Mouse (Mus musculus) MEL (cell line): ENCODE results near the gene Cntn6.

Experiments
- CTCF ChIP-seq, 3 experiments: IDR thresholded peaks in 2 of 3; conservative IDR thresholded peaks in 1 of 3; 2 replicates each; pipeline ENCODE4 v1.5.1; 2011 to 2012; ENCODE audit warnings: low read length in 3 of 3, low read depth in 2 of 3, mild to moderate bottlenecking in 2 of 3, improper control_type of control experiment in 1 of 3, inconsistent platforms in 1 of 3, mixed read lengths in 1 of 3, moderate library complexity in 1 of 3; ENCODE audit not compliant: control insufficient read depth in 1 of 3, insufficient read depth in 1 of 3, poor library complexity in 1 of 3, severe bottlenecking in 1 of 3
- E2F4 ChIP-seq: IDR thresholded peaks from 2 replicates; pipeline ENCODE4 v1.6.1; 2011; ENCODE audit warnings: low read depth, low read length, improper control_type of control experiment, borderline replicate concordance
- NELFE ChIP-seq: IDR thresholded peaks from 2 replicates; pipeline ENCODE4 v1.6.1; 2011; ENCODE audit warnings: low read depth, low read length, improper control_type of control experiment
- POLR2AphosphoS2 ChIP-seq: IDR thresholded peaks from 2 replicates; pipeline ENCODE4 v1.6.1; 2011; ENCODE audit warnings: low read length, improper control_type of control experiment
- USF1 ChIP-seq: IDR thresholded peaks from 2 replicates; pipeline ENCODE4 v1.6.1; 2014; ENCODE audit warnings: low read depth, mild to moderate bottlenecking, inconsistent platforms, low read length, improper control_type of control experiment, moderate library complexity

DNA sequence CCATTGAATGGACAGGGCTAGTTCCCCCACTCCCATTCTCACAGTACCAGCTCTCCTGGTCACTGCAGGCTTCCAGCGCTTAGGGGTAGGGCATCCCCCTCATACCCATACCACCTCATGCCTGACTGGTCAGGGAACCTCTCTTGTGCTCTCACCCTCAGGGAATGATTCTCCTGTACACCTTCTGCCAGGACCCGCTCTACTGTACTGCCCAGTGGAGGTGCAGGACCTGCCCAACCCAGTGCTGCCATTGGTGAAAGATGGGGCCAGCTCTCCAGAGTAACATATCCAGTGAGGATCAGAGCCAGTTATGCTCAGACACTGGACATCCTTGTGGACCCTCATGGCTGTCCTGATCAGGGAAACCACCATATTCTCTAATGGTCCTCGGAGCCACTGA is 291.3 kb downstream of the Cntn6 start:
- TF ChIP-seq POLR2AphosphoS2 = no peak
- TF ChIP-seq CTCF (IDR thresholded peaks at IDR 0.05 in 2 of 3, conservative IDR thresholded peaks at IDR 0.05 in 1 of 3; ENCODE audit: control insufficient read depth in 1 of 3, insufficient read depth in 1 of 3, low read depth in 2 of 3, low read length in 3 of 3, poor library complexity in 1 of 3, severe bottlenecking in 1 of 3) = no peak
- TF ChIP-seq NELFE = no peak
- no peak for TF ChIP-seq E2F4
- no peak for TF ChIP-seq USF1
